Mouse (Mus musculus): ENCODE measurements around the gene Gnai2.

Gene Gnai2

GRCm38 (mm10) chr9:107657144-107657543, 22.0 kb upstream of the Gnai2 start:
- no peak for DNase-seq

- DNase-seq: no peak
Observed at GRCm38 (mm10) chr9:107654585-107654984, 19.4 kb upstream of the Gnai2 start.

GRCm38 (mm10) chr9:107653474-107653873, 18.3 kb upstream of the Gnai2 start:
- DNase-seq: no peak

- DNase-seq: no peak
Observed at GRCm38 (mm10) chr9:107650708-107651481, 15.7 kb upstream of the Gnai2 start.

- DNase-seq: no peak
Observed at GRCm38 (mm10) chr9:107650225-107650624, 15.1 kb upstream of the Gnai2 start.

GRCm38 (mm10) chr9:107648767-107649166, 13.6 kb upstream of the Gnai2 start:
- DNase-seq: no peak

GRCm38 (mm10) chr9:107646975-107647374, 11.8 kb upstream of the Gnai2 start:
- DNase-seq: no peak

GRCm38 (mm10) chr9:107645577-107645976, 10.4 kb upstream of the Gnai2 start:
- DNase-seq: peak; percentile 88

- DNase-seq: no peak
Observed at GRCm38 (mm10) chr9:107645153-107645510, 10.0 kb upstream of the Gnai2 start.

GRCm38 (mm10) chr9:107644495-107645152, 9.5 kb upstream of the Gnai2 start:
- DNase-seq: peak; percentile 95 to 96

- no peak for DNase-seq
Observed at GRCm38 (mm10) chr9:107643544-107644214, 8.5 kb upstream of the Gnai2 start.

GRCm38 (mm10) chr9:107641666-107642065, 6.5 kb upstream of the Gnai2 start:
- no peak for DNase-seq

GRCm38 (mm10) chr9:107640257-107640772, 5.1 kb upstream of the Gnai2 start:
- peak; percentile 79 to 82 for DNase-seq

- DNase-seq: no peak
Observed at GRCm38 (mm10) chr9:107637070-107637469, 1.9 kb upstream of the Gnai2 start.

- peak; percentile 22 to 23 for DNase-seq
Observed at GRCm38 (mm10) chr9:107634406-107635278, 525 bp downstream of the Gnai2 start.

- DNase-seq: peak in 1 of 2 experiments; percentile 44
Observed at GRCm38 (mm10) chr9:107633661-107634405, 1.3 kb downstream of the Gnai2 start.

- DNase-seq: peak; percentile 87 to 88
Observed at GRCm38 (mm10) chr9:107633091-107633660, 2.0 kb downstream of the Gnai2 start.

GRCm38 (mm10) chr9:107632478-107632877, 2.7 kb downstream of the Gnai2 start:
- no peak for DNase-seq

- DNase-seq: no peak
Observed at GRCm38 (mm10) chr9:107631861-107632260, 3.3 kb downstream of the Gnai2 start.

- no peak for DNase-seq
Observed at GRCm38 (mm10) chr9:107631311-107631826, 3.8 kb downstream of the Gnai2 start.

- no peak for DNase-seq
Observed at GRCm38 (mm10) chr9:107630576-107630975, 4.6 kb downstream of the Gnai2 start.

Measured in B cell, adult 2 months (primary cell).